Mouse (Mus musculus): ENCODE results near the gene Kntc1. TPM values are rescaled to one million over a fixed set of nuclear protein-coding genes. Genes with fewer than 3 reads are reported as not detected.
"Not testable (repeated sequence)": the region's sequence is repeated elsewhere in the genome, so short reads cannot be mapped to it uniquely, and the experiment has no call there.

Kntc1 gene
- 27.0 and 27.3 TPM in 2 replicates for polyA plus RNA-seq (2016; fragmentation: Nextera tagmentation; extraction: Ambion mirVana)

DNA sequence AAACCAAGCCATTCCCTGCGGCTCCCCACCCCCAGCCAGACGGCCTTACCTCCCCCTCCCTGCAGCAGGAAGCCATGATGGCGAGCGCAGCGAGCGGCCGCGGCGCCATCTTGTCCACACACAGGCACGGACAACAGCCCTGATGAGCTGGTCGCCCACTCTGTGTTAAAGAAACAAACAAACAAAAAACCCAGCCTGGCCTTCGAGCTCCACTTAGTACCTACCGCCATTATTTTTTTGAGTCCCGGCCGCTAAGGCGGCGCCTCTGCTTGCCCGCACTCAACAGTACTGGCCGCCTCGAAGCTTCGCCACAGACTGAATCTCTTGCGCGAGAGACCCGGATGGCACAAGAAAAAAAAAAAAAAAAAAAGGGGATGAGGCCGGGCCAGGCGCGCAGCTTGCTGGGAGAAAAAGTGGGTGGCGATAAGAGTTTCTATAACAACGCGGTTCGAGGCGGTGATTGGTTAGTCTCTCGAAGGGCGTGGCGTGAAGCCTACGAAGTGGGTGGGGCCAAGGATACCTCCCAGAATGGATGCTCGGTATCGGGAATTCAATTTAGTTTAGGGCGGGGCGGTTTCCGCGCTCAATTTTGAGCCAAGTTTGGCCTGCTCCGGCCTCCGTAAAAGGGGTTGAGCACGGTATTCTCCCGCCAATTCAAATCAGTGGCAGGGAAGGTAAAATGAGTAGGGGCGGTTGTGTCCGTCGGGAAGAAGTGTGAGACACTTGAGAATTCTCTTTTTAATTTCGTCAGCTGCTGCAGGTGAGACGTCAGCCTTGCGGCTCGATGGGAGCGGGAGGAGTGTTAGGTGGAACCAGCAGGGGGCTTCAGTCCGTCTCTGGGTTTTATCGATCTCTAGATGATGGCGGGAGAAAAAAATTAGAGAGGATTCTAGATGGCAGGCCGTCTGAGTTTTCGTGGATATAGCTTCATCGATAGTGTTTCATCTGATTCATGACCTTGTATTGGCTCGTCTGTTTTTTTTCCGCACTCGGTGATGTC lies at the start of gene Kntc1, which contains the start of gene Rsrc2:
Kntc1 (plus strand) TSS at position 652 of the 1,000 bp plus-strand sequence.
Rsrc2 (minus strand) TSS at position 350 of the 1,000 bp plus-strand sequence.
- Histone ChIP-seq H3K9me3 (no peaks in the 10 kb centered on the region), H3K36me3 (peaks cover 17% of the 10 kb centered on the region), H3K4me3 (peak within 1 kb of the TSS; percentile 87), H3K27me3 (ENCODE audit: insufficient read depth, poor library complexity, severe bottlenecking) (no peaks in the 10 kb centered on the region), H3K27ac (peak within 1 kb of the TSS; percentile 97), H3K4me1 (peaks cover 24% of the 10 kb centered on the region)
- WGBS = under 1% methylated on average over 63 of the region's 63 CpGs
- peak; percentile 99 for DNase-seq (ENCODE audit: low spot score)

DNA sequence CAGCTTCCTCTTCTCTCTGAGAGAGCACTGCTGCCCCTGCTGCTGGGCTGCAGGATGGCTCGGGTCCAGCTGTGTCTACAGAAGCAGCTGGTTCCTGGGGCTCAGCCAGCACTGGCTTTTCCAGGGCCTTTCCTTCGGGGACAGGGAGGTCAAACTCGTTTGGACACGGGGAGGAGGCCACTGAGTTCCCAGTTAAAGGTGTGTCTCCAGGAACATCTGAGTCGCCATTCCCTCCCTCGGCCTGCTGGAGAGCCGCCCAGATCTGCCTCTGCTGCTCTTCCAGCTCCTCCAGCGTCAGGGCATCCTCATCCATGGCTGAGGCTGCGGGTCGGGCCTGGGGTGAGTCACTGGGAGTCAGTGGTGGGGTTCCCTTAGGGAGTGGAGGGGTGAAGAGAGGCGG lies 48.9 kb upstream of the Kntc1 start:
- Histone ChIP-seq H3K4me1 (no peaks in the 10 kb centered on the region), H3K27ac (no peak overlapping the region), H3K9me3 (no peaks in the 10 kb centered on the region), H3K4me3 (no peak overlapping the region), H3K36me3 (peaks cover 82% of the 10 kb centered on the region), H3K27me3 (ENCODE audit: insufficient read depth, poor library complexity, severe bottlenecking) (no peaks in the 10 kb centered on the region)
- no peak for DNase-seq (ENCODE audit: low spot score)
- 73% methylated on average over 11 of the region's 11 CpGs for WGBS

DNA sequence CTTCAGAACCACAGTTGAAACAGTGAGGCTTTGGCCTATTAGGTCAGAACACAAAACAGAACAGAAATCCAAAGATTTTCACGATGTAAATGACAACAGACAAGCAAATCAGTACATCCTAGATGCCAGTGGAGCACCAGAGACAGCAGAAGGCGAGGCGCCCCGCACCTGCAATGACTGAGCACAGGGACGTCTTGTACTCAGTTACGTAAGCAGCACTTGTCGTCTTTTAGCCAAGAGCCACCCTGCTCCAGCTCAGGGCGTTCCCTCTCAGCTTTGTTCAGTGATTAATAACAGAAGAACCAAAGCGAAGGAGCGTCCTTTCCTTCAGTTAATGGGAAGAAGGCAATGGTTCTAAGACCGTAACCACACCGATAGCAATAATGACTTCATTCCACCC lies 40.9 kb upstream of the Kntc1 start:
- Histone ChIP-seq H3K27ac (no peak overlapping the region), H3K9me3 (no peaks in the 10 kb centered on the region), H3K4me3 (no peak overlapping the region), H3K4me1 (no peaks in the 10 kb centered on the region), H3K27me3 (ENCODE audit: insufficient read depth, poor library complexity, severe bottlenecking) (no peaks in the 10 kb centered on the region), H3K36me3 (peaks cover 99% of the 10 kb centered on the region)
- DNase-seq (ENCODE audit: low spot score) = no peak
- WGBS = 96% methylated on average over 12 of the region's 12 CpGs

DNA sequence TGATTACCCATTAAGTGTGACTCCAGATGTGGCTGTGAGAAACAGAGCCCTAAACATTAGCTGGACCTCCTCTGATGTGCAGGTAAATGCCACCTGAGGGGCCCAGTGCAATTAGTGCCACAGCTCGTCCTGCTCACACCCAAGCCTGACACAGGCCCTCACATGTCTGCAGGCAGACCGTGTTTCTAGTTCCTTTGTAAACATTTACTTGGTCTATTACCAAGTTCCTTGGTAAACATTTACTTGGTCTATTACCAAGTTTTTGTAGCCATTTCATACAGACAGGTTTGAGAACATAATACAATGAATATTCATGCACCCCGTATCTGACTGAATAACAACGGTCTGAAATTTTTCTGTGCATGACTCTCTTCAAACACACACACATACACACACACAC lies 39.9 kb upstream of the Kntc1 start:
- Histone ChIP-seq H3K27ac (no peak overlapping the region), H3K4me1 (no peaks in the 10 kb centered on the region), H3K9me3 (no peaks in the 10 kb centered on the region), H3K36me3 (peaks cover 99% of the 10 kb centered on the region), H3K4me3 (no peak overlapping the region), H3K27me3 (ENCODE audit: insufficient read depth, poor library complexity, severe bottlenecking) (no peaks in the 10 kb centered on the region)
- 92% methylated on average over 4 of the region's 4 CpGs for WGBS
- DNase-seq (ENCODE audit: low spot score) = no peak

DNA sequence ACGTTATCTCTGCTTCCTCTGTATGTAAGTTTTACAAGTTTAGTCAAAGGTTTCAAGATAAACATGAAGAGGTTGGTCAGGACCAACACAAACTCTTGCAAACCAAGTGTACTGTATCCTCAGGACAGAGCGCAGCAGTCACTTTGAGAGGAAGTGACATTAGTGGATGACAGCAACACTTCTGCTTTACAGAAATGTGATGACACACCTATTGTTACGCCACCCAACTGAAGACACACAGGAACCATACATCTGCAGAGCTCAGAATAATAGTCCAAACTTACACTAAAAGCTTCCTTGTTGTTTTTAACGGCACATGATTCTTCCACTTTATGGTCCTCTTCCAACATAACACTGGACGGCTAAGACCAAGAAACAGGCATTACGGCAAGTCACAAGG lies 35.7 kb upstream of the Kntc1 start:
- no peak for DNase-seq (ENCODE audit: low spot score)
- Histone ChIP-seq H3K9me3 (no peaks in the 10 kb centered on the region), H3K27ac (no peak overlapping the region), H3K36me3 (peaks cover 92% of the 10 kb centered on the region), H3K27me3 (ENCODE audit: insufficient read depth, poor library complexity, severe bottlenecking) (no peaks in the 10 kb centered on the region), H3K4me3 (no peak overlapping the region), H3K4me1 (peaks cover 18% of the 10 kb centered on the region; the same call in 1 of the 2 replicates)
- WGBS = 94% methylated on average over 6 of the region's 6 CpGs

DNA sequence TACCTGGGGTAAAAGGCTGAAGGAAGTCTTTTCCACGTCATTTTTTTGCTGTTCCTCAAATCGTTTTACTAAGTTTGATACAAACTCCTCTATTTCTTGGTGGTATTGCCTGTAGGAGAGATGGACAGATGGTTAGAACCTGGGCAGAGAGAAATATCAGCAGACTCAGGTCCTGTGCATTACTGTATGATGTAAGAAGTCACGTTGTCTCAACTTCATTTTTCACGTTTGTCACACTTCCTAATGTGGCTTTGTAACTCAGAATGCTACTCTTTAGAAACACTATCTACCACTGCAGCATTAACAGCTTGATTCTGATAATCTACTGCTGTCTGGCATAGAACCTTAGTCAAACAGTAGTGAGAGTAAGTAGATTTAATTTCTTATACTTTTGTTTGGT lies 34.9 kb upstream of the Kntc1 start:
- H3K27me3 ChIP-seq (ENCODE audit: insufficient read depth, poor library complexity, severe bottlenecking) = no peaks in the 10 kb centered on the region
- no peak overlapping the region for H3K27ac ChIP-seq
- whole genome bisulfite sequencing = 84% methylated on average over 4 of the region's 4 CpGs
- no peak overlapping the region for H3K4me3 ChIP-seq
- H3K9me3 ChIP-seq = no peaks in the 10 kb centered on the region
- peaks cover 26% of the 10 kb centered on the region; the same call in 1 of the 2 replicates for H3K4me1 ChIP-seq
- peaks cover 84% of the 10 kb centered on the region for H3K36me3 ChIP-seq
- no peak for DNase-seq (ENCODE audit: low spot score)

DNA sequence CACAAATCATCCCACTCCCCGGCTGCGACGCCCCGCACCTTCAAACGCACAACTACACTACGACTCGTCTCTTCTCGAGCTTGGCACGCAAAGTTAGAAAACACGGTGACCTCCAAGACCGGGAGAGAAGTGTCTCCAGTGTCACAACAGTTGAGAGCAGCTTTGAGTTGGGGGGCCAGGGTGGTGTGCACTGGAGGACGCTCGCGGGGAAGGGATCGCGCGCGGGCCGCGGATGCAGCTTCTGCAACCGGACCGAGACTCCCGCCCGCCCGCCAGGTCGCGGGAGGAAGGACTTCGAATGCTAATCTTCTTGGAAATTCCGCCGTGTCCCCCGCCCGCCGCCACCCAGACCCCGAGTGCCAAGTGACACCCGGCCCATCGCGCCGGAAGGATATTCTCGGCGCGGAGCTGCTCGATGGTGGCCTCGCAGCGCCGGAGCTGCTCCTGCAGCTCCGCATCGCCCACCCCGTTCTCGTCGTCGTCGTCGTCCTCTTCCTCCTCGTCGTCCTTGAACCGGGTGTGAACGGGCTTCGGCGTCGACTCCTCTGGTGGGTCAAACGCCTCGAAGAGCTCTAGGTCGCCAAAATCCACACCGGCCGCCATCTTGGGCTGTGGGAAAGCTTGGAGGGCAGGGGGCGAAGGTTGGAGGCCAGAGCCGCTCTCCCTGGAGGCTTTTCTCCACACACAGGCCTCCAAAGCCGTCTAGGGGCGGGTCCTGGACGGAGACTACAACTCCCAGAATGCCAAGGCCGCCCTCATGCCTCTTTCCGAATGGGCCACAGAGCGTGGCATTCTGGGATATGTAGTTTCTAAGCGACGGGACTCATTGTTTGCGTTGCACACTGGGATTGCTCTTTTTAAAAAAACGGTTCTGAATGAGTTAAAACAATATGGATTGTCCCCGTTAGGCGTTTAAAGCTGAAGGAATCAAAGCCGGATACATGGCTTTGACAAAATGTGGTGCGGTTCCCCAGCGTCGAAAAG lies 28.9 kb upstream of the Kntc1 start, which contains the start of gene Zcchc8:
Zcchc8 (minus strand) TSS at position 773 of the 984 bp plus-strand sequence.
- Histone ChIP-seq H3K4me3 (peak within 1 kb of the TSS; percentile 93), H3K9me3 (no peaks in the 10 kb centered on the region), H3K27me3 (ENCODE audit: insufficient read depth, poor library complexity, severe bottlenecking) (no peaks in the 10 kb centered on the region), H3K4me1 (peaks cover 26% of the 10 kb centered on the region; the same call in 1 of the 2 replicates), H3K36me3 (peaks cover 24% of the 10 kb centered on the region), H3K27ac (peak within 1 kb of the TSS; percentile 97)
- WGBS = under 1% methylated on average over 83 of the region's 83 CpGs
- DNase-seq (ENCODE audit: low spot score) = peak; percentile 99

DNA sequence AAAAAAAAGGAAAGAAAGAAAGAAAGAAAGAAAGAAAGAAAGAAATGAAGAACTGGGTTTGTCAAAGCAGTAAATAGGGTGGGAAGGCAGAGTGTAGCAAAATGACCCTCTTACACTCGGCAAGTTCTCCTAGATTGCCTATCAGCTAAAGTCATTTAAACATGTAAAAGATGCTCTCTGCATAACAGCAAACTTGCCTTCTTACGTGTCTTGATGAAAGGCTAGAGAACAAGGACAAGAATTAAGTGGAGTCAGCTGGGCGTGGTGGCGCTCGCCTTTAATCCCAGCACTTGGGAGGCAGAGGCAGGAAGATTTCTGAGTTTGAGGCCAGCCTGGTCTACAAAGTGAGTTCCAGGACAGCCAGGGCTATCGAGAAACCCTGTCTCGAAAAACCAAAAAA lies 25.7 kb upstream of the Kntc1 start:
- H3K9me3 ChIP-seq; H3K4me3 ChIP-seq; H3K4me1 ChIP-seq; H3K27ac ChIP-seq; DNase-seq (ENCODE audit: low spot score); H3K27me3 ChIP-seq (ENCODE audit: insufficient read depth, poor library complexity, severe bottlenecking): not testable (repeated sequence)
- peaks cover 17% of the 10 kb centered on the region for H3K36me3 ChIP-seq
- 88% methylated on average over 7 of the region's 7 CpGs for WGBS

DNA sequence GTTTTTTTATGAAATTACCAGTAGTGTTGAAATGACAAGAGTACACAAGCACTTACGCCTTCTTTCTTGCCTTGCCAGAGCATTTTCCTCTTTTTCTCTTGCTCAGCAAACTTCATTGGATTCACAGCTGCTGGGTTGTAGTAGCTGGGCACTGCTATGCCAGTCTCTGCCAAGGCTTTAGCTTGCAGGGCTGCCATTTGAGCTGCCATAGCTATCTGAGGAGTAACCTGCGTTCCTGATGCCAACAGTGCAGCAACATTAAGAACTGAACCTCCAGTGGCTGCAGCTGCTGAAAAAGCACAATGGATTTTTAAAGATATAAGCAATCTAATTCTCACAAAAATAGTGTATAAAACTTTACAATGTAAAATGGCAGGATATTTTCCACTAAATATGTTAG lies 18.5 kb upstream of the Kntc1 start:
- DNase-seq (ENCODE audit: low spot score) = no peak
- Histone ChIP-seq H3K4me3 (no peak overlapping the region), H3K27me3 (ENCODE audit: insufficient read depth, poor library complexity, severe bottlenecking) (no peaks in the 10 kb centered on the region), H3K9me3 (no peaks in the 10 kb centered on the region), H3K27ac (no peak overlapping the region), H3K4me1 (no peaks in the 10 kb centered on the region), H3K36me3 (peaks cover 87% of the 10 kb centered on the region)
- 96% methylated on average over 2 of the region's 2 CpGs for WGBS

DNA sequence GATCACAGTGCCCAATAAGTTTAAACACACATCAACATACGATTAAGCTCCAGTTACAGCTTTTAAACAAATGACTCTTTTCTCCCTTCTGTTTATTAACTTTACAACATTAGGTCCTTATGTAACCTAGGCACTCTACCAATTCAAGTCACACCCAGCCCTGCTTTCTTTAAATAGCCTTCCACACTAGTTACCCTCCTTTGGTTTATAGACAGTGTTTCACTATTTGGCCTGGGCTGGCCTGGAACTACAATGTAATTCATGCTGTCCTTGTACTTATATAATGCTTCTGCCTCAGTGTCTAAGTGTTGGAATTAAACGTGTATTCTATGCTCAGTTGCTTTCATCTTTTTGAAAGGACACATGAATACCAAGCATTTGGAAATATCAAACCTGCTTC lies 5.2 kb upstream of the Kntc1 start:
- H3K27ac ChIP-seq = no peak overlapping the region
- 90% methylated on average over 2 of the region's 2 CpGs for WGBS
- H3K9me3 ChIP-seq = no peaks in the 10 kb centered on the region
- DNase-seq (ENCODE audit: low spot score) = no peak
- peaks cover 57% of the 10 kb centered on the region for H3K36me3 ChIP-seq
- H3K4me3 ChIP-seq = no peak overlapping the region
- peaks cover 19% of the 10 kb centered on the region for H3K4me1 ChIP-seq
- no peaks in the 10 kb centered on the region for H3K27me3 ChIP-seq (ENCODE audit: insufficient read depth, poor library complexity, severe bottlenecking)

DNA sequence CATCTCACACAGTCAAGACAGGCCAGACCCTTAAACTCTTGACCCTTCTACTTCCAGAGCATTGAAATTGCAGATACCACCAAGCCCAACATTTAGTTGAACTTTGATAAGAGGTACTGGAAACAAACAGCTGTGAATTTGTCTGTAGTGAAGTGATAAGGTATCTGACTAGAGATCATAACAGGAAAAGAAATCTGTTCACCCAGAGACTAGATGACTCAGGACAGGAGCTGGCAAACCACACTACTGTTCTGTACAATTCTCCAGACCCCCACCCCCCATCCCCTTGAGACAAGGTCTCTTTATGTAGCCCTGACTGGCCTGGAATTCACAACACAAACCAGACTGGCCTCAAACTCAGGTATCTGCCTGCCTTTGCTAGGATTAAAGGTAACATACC lies 3.3 kb upstream of the Kntc1 start:
- H3K4me1 ChIP-seq = peaks cover 24% of the 10 kb centered on the region
- no peaks in the 10 kb centered on the region for H3K27me3 ChIP-seq (ENCODE audit: insufficient read depth, poor library complexity, severe bottlenecking)
- H3K36me3 ChIP-seq = peaks cover 38% of the 10 kb centered on the region
- H3K27ac ChIP-seq = no peak overlapping the region
- H3K9me3 ChIP-seq = no peaks in the 10 kb centered on the region
- DNase-seq (ENCODE audit: low spot score) = no peak
- H3K4me3 ChIP-seq = peak overlapping the region; percentile 87

DNA sequence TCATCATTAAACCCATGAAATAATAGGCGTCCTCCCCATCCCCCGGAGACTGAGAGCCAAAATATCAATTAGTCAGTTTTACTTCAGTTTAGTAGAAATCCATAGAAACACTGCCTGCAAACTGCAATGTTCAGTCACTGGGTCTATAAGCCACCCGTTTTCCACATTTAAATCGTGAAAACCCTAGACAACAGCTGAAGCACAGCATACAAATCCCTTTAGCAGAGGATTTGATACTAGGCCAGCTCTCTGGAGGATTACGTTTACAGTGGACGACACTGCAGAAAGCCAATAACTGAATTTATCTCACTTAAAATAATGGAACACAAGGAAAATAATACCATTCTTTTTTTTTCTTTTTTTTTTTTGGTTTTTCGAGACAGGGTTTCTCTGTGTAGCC lies 1.9 kb upstream of the Kntc1 start:
- Histone ChIP-seq H3K4me1 (peaks cover 24% of the 10 kb centered on the region), H3K36me3 (peaks cover 24% of the 10 kb centered on the region), H3K4me3 (peak overlapping the region; percentile 87), H3K9me3 (no peaks in the 10 kb centered on the region), H3K27ac (no peak overlapping the region), H3K27me3 (ENCODE audit: insufficient read depth, poor library complexity, severe bottlenecking) (no peaks in the 10 kb centered on the region)
- DNase-seq (ENCODE audit: low spot score) = no peak
- 40% methylated on average over 7 of the region's 7 CpGs for WGBS

All from heart, embryonic 10.5 days (tissue).